Mouse (Mus musculus) heart, postnatal 0 days (tissue): ENCODE measurements around the gene Zfp689.
A peak's percentile ranks its signal among the peaks of the same experiment; 100 is the strongest.

Source experiments
- CTCF ChIP-seq: IDR thresholded peaks from 2 replicates; pipeline ENCODE4 v1.5.1; 2016; ENCODE audit warnings: antibody characterized with exemption, control low read depth, low read depth
- EP300 ChIP-seq: IDR thresholded peaks from 2 replicates; pipeline ENCODE4 v1.6.1; 2016; ENCODE audit warnings: antibody characterized with exemption, low read depth

- TF ChIP-seq CTCF (peak; percentile 24; the same call in 1 of the 2 replicates), EP300 (peak; percentile 6; the same call in 1 of the 2 replicates)
These were observed 29.0 kb upstream of the Zfp689 start for GRCm38 (mm10) chr7:127477687-127478634.
